Mouse (Mus musculus): ENCODE measurements around the gene Git1.

DNA sequence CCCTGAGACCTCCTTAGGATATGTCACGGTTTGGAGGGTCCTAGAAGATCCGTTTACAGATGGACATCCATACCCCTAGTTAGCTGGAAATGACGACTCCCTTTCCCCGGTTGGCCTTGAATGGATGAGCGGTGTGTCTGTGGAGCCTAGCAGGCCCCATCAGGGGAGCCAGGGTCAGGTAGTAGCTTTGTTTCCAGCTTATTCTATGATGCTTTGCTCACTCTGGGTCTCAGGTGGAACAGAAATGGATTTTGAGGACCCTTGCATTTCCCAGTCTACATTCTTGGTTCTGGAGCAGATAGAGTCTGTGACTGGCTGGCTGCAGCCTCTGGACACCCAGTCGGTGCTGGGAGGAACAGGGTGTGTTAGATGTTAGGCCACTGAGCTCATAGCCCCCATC is 1.4 kb downstream of the Git1 start:
- no peak for TF ChIP-seq POLR2A (IDR thresholded peaks at IDR 0.05; ENCODE audit: insufficient read depth, low read depth, low read length)
- no peak for TF ChIP-seq CTCF (IDR thresholded peaks at IDR 0.05)
